Mouse (Mus musculus): Measurements from ENCODE around the gene Lrig1. TPM values are rescaled to one million over a fixed set of nuclear protein-coding genes. Genes with fewer than 3 reads are reported as not detected.
A peak's percentile ranks its signal among the peaks of the same experiment; 100 is the strongest.

The Lrig1 gene
- polyA plus RNA-seq, 1 experiment: 22.9 TPM

- 70% methylated on average over 4 of the region's 4 CpGs for WGBS
- H3K4me3 ChIP-seq (replicated peaks; ENCODE audit: extremely low read depth, low read depth, low read length): no peak overlapping the region
- H3K4me1 ChIP-seq (ENCODE audit: control insufficient read depth, insufficient read depth, low read length): peaks cover 8% of the 10 kb centered on the region
- DNase-seq: no peak
- no peak for TF ChIP-seq POLR2A (IDR thresholded peaks at IDR 0.05; ENCODE audit: borderline replicate concordance, extremely low read depth, low read depth, low read length)
- no peak for TF ChIP-seq CTCF (IDR thresholded peaks at IDR 0.05; ENCODE audit: insufficient read depth, low read length)
These were observed 65.7 kb downstream of the Lrig1 start for GRCm38 (mm10) chr6:94634274-94634673.

GRCm38 (mm10) chr6:94631779-94632082, 68.2 kb downstream of the Lrig1 start:
- Histone ChIP-seq H3K4me1 (ENCODE audit: control insufficient read depth, insufficient read depth, low read length) (peaks cover 5% of the 10 kb centered on the region), H3K4me3 (replicated peaks; ENCODE audit: extremely low read depth, low read depth, low read length) (no peak overlapping the region)
- WGBS: 89% methylated on average over 6 of the region's 6 CpGs
- DNase-seq: no peak
- no peak for TF ChIP-seq CTCF (IDR thresholded peaks at IDR 0.05; ENCODE audit: insufficient read depth, low read length)
- TF ChIP-seq POLR2A (IDR thresholded peaks at IDR 0.05; ENCODE audit: borderline replicate concordance, extremely low read depth, low read depth, low read length): no peak

GRCm38 (mm10) chr6:94631051-94631778, 68.7 kb downstream of the Lrig1 start:
- Histone ChIP-seq H3K4me1 (ENCODE audit: control insufficient read depth, insufficient read depth, low read length) (peaks cover 5% of the 10 kb centered on the region), H3K4me3 (replicated peaks; ENCODE audit: extremely low read depth, low read depth, low read length) (no peak overlapping the region)
- no peak for DNase-seq
- TF ChIP-seq POLR2A (IDR thresholded peaks at IDR 0.05; ENCODE audit: borderline replicate concordance, extremely low read depth, low read depth, low read length) (no peak), CTCF (IDR thresholded peaks at IDR 0.05; ENCODE audit: insufficient read depth, low read length) (no peak)
- WGBS: 50% methylated on average over 7 of the region's 7 CpGs

DNA sequence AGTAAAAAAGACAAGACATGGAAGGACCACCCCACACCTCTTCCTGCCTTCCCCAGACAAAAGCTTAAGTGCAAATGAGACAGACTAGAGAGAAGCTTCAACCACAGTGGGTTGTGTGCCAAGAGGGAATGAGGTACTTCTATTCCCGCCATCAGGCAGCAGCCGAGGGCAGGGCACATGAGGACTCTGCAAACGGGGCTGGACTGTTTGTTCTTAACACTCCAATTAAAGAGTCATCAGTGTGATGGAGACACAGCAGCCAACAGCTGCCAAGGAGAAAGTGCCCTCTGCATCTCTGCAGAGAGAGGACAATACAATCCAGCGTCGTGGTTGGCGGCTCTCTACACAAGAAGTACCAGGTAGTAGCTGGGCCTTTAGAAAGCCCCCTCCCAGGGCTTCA, 71.2 kb downstream of the Lrig1 start:
- DNase-seq: no peak
- WGBS: 52% methylated on average over 6 of the region's 6 CpGs
- H3K4me1 ChIP-seq (ENCODE audit: control insufficient read depth, insufficient read depth, low read length): peaks cover 5% of the 10 kb centered on the region
- no peak for TF ChIP-seq CTCF (IDR thresholded peaks at IDR 0.05; ENCODE audit: insufficient read depth, low read length)
- TF ChIP-seq POLR2A (IDR thresholded peaks at IDR 0.05; ENCODE audit: borderline replicate concordance, extremely low read depth, low read depth, low read length): no peak
- no peak overlapping the region for H3K4me3 ChIP-seq (replicated peaks; ENCODE audit: extremely low read depth, low read depth, low read length)

- no peak for DNase-seq
- Histone ChIP-seq H3K4me1 (ENCODE audit: control insufficient read depth, insufficient read depth, low read length) (peaks cover 5% of the 10 kb centered on the region), H3K4me3 (replicated peaks; ENCODE audit: extremely low read depth, low read depth, low read length) (no peak overlapping the region)
- no peak for TF ChIP-seq POLR2A (IDR thresholded peaks at IDR 0.05; ENCODE audit: borderline replicate concordance, extremely low read depth, low read depth, low read length)
- no peak for TF ChIP-seq CTCF (IDR thresholded peaks at IDR 0.05; ENCODE audit: insufficient read depth, low read length)
- 74% methylated on average over 15 of the region's 15 CpGs for WGBS
These were observed 72.0 kb downstream of the Lrig1 start for GRCm38 (mm10) chr6:94627714-94628595.

GRCm38 (mm10) chr6:94626807-94627206, 73.2 kb downstream of the Lrig1 start:
- 56% methylated on average over 2 of the region's 2 CpGs for WGBS
- TF ChIP-seq POLR2A (IDR thresholded peaks at IDR 0.05; ENCODE audit: borderline replicate concordance, extremely low read depth, low read depth, low read length) (no peak), CTCF (IDR thresholded peaks at IDR 0.05; ENCODE audit: insufficient read depth, low read length) (no peak)

GRCm38 (mm10) chr6:94625896-94626295, 74.1 kb downstream of the Lrig1 start:
- DNase-seq: no peak
- no peak for TF ChIP-seq CTCF (IDR thresholded peaks at IDR 0.05; ENCODE audit: insufficient read depth, low read length)
- TF ChIP-seq POLR2A (IDR thresholded peaks at IDR 0.05; ENCODE audit: borderline replicate concordance, extremely low read depth, low read depth, low read length): no peak
- 57% methylated on average over 5 of the region's 5 CpGs for WGBS
- H3K4me1 ChIP-seq (ENCODE audit: control insufficient read depth, insufficient read depth, low read length): 0 out of 2 replicates have a peak, but pooled peaks cover 1% of the 10 kb centered on the region
- H3K4me3 ChIP-seq (replicated peaks; ENCODE audit: extremely low read depth, low read depth, low read length): no peak overlapping the region

More at GRCm38 (mm10) chr6:94626807-94627206, 73.2 kb downstream of the Lrig1 start:
- DNase-seq: no peak
- H3K4me1 ChIP-seq (ENCODE audit: control insufficient read depth, insufficient read depth, low read length): 0 out of 2 replicates have a peak, but pooled peaks cover 2% of the 10 kb centered on the region
- H3K4me3 ChIP-seq (replicated peaks; ENCODE audit: extremely low read depth, low read depth, low read length): no peak overlapping the region

- TF ChIP-seq POLR2A (IDR thresholded peaks at IDR 0.05; ENCODE audit: borderline replicate concordance, extremely low read depth, low read depth, low read length) (no peak), CTCF (IDR thresholded peaks at IDR 0.05; ENCODE audit: insufficient read depth, low read length) (no peak)
- H3K4me3 ChIP-seq (replicated peaks; ENCODE audit: extremely low read depth, low read depth, low read length): no peak overlapping the region
- H3K4me1 ChIP-seq (ENCODE audit: control insufficient read depth, insufficient read depth, low read length): no peaks in the 10 kb centered on the region
- 64% methylated on average over 5 of the region's 5 CpGs for WGBS
- no peak for DNase-seq
These were observed 75.4 kb downstream of the Lrig1 start for GRCm38 (mm10) chr6:94624543-94624942.

- H3K4me1 ChIP-seq (ENCODE audit: control insufficient read depth, insufficient read depth, low read length): no peaks in the 10 kb centered on the region
- peak; percentile 62 for DNase-seq
- H3K4me3 ChIP-seq (replicated peaks; ENCODE audit: extremely low read depth, low read depth, low read length): no peak overlapping the region
- no peak for TF ChIP-seq POLR2A (IDR thresholded peaks at IDR 0.05; ENCODE audit: borderline replicate concordance, extremely low read depth, low read depth, low read length)
- peak; percentile 82 for TF ChIP-seq CTCF (IDR thresholded peaks at IDR 0.05; ENCODE audit: insufficient read depth, low read length)
- 81% methylated on average over 4 of the region's 4 CpGs for WGBS
These were observed 77.0 kb downstream of the Lrig1 start for GRCm38 (mm10) chr6:94622983-94623382.
